Comparison of ENCODE assay signal across 14 mouse cellular contexts in genomic region chr1:84936716-84937510, GRCm38 (mm10). TPM values are rescaled to one million over a fixed set of nuclear protein-coding genes. Genes with fewer than 3 reads are reported as not detected.
"Had no signal": no experiment of that assay in that cellular context is flagged by ENCODE, and none has a peak within 500 bp of the region (broad histone marks: within the 10 kb centered on the region; RNA-seq: fewer than 3 reads in every experiment).

No protein-coding gene starts in this region.

- H3K27me3 ChIP-seq: midbrain, embryonic 12.5 days; neural tube, embryonic 12.5 days had no signal

- H3K4me1 ChIP-seq: neural tube, embryonic 12.5 days had no signal

- DNase-seq: lung, adult 18-20 months; lung, embryonic 14.5 days; lung, postnatal 10 days; midbrain, embryonic 14.5 days; right cerebral cortex, postnatal 14 days; thymus, adult 2 months; thymus, postnatal 25 days; thymus, postnatal 4 days had no signal

- H3K36me3 ChIP-seq: midbrain, embryonic 12.5 days; neural tube, embryonic 12.5 days; stomach, embryonic 15.5 days had no signal

- H3K27ac ChIP-seq: macrophage; midbrain, embryonic 12.5 days; neural tube, embryonic 12.5 days; stomach, embryonic 15.5 days; stomach, postnatal 0 days had no signal

- H3K4me3 ChIP-seq: megakaryocyte, embryonic 14.5 days; midbrain, embryonic 12.5 days; neural tube, embryonic 12.5 days; stomach, embryonic 15.5 days had no signal

RNA-seq across cellular contexts. Expression of gene Slc16a14, which starts 2.0 kb away (rescaled TPM):
- polyA plus RNA-seq: lung, embryonic 14.5 days had no signal
